Mouse (Mus musculus) hindbrain, embryonic 11.5 days (tissue): ENCODE results near the gene Ankrd27. TPM values are rescaled to one million over a fixed set of nuclear protein-coding genes. Genes with fewer than 3 reads are reported as not detected.

Experiments used
- ATAC-seq: fragments of 200-750 bp; cut with Nextera tagmentation; 2 replicates; pipeline ENCODE4 v1.8.0; 2017; ENCODE audit warnings: mild to moderate bottlenecking, moderate TSS enrichment, moderate library complexity; ENCODE audit not compliant: low FRiP score
- DNase-seq: peaks from one replicate; pipeline ENCODE4 v3.0.0-alpha.2; 2015; ENCODE audit warnings: low spot score
- H3K27ac ChIP-seq: fragments of 300-500 bp; sonication (generic); 2 replicates; pipeline ENCODE4 v1.5.1; 2014; ENCODE audit warnings: mild to moderate bottlenecking, low read depth, low read length
- H3K27me3 ChIP-seq: fragments of 300-500 bp; sonication (generic); 2 replicates; pipeline ENCODE4 v1.6.1; 2014; ENCODE audit warnings: mild to moderate bottlenecking, low read length, moderate library complexity, mixed read lengths; ENCODE audit not compliant: control insufficient read depth, insufficient read depth
- H3K36me3 ChIP-seq: fragments of 300-500 bp; sonication (generic); 2 replicates; pipeline ENCODE4 v1.6.1; 2014; ENCODE audit warnings: mild to moderate bottlenecking, low read length, moderate library complexity, mixed read lengths; ENCODE audit not compliant: control insufficient read depth, insufficient read depth
- H3K4me1 ChIP-seq: fragments of 300-500 bp; sonication (generic); replicated peaks from 2 replicates; pipeline ENCODE4 v1.6.1; 2014; ENCODE audit warnings: low read length, mixed read lengths; ENCODE audit not compliant: control insufficient read depth, insufficient read depth
- H3K4me2 ChIP-seq: fragments of 300-500 bp; sonication (generic); replicated peaks from 2 replicates; pipeline ENCODE4 v1.6.1; 2014; ENCODE audit warnings: mild to moderate bottlenecking, low read depth, low read length
- H3K4me3 ChIP-seq: fragments of 300-500 bp; sonication (generic); 2 replicates; pipeline ENCODE4 v1.5.1; 2014; ENCODE audit warnings: low read depth, low read length
- H3K9ac ChIP-seq: fragments of 300-500 bp; sonication (generic); 2 replicates; pipeline ENCODE4 v1.6.1; 2014; ENCODE audit warnings: low read depth, low read length
- H3K9me3 ChIP-seq: fragments of 300-500 bp; sonication (generic); 2 replicates; pipeline ENCODE4 v1.6.1; 2016; ENCODE audit warnings: low read length; ENCODE audit not compliant: control insufficient read depth
- WGBS: fragments of 180-500 bp; shearing (Covaris S2); extraction: QIAGEN DNeasy Blood & Tissue Kit; methylation state at CpG from one replicate; pipeline ENCODE4 v1.1.7; 2014; 5-methylcytosine and 5-hydroxymethylcytosine counted together
- polyA plus RNA-seq: library from polyadenylated mRNA; unstranded; fragments of >200 nt; fragmentation: Nextera tagmentation; extraction: Ambion mirVana; gene quantifications from 2 replicates; pipeline ENCODE4 v1.2.1, GENCODE M21; 2014

The Ankrd27 gene
- polyA plus RNA-seq, 1 experiment from 2014 or later: 24.3 TPM

DNA sequence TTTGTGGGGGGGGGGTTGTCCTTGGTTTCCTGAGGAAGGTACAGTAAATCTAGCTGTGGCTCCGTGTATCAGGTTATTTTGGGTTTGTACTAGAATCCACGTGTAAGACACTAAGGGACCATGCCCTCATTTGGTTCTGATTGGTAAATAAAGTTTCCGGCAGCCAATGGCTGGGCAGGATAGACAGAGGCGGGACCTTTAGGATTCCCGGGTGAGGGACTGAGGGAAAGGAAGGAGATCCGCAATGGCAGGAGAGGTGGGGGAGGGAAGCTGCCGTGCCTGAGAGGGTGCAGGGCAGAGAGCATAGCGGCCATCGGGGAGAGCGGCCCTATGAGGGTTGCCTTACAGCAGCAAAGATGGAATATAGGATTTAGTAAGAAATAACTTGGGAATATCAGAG is 101.2 kb downstream of the Ankrd27 start:
- Histone ChIP-seq H3K27ac (no peak overlapping the region), H3K4me3 (no peak overlapping the region), H3K4me2 (0 out of 2 replicates have a peak overlapping the region, but pooled peaks have one; percentile 7), H3K4me1 (peaks cover 2% of the 10 kb centered on the region; the same call in 1 of the 2 replicates), H3K9ac (no peak overlapping the region), H3K36me3 (no peaks in the 10 kb centered on the region), H3K27me3 (no peaks in the 10 kb centered on the region), H3K9me3 (no peaks in the 10 kb centered on the region)
- no peak for ATAC-seq
- 21% methylated on average over 10 of the region's 10 CpGs for WGBS
- DNase-seq: peak; percentile 30

GRCm38 (mm10) chr7:35688276-35688675 is 102.2 kb downstream of the Ankrd27 start:
- ATAC-seq: no peak
- Histone ChIP-seq H3K4me2 (no peak overlapping the region), H3K36me3 (no peaks in the 10 kb centered on the region), H3K27ac (no peak overlapping the region), H3K4me3 (no peak overlapping the region), H3K9ac (no peak overlapping the region), H3K4me1 (peaks cover 2% of the 10 kb centered on the region; the same call in 1 of the 2 replicates), H3K9me3 (no peaks in the 10 kb centered on the region), H3K27me3 (no peaks in the 10 kb centered on the region)
- WGBS: 57% methylated on average over 9 of the region's 9 CpGs
- no peak for DNase-seq

Other genes starting within 250 kb of the Ankrd27 start
- 23.6 and 24.8 TPM in 2 replicates for gene Faap24, start 189.4 kb upstream of the Ankrd27 start, polyA plus RNA-seq
- gene Cep89, start 189.2 kb upstream of the Ankrd27 start, polyA plus RNA-seq: 35.2 and 41.7 TPM in 2 replicates
- 0.17 TPM in 1 of 2 replicates, not detected in the other for gene Slc7a9, start 137.4 kb upstream of the Ankrd27 start, polyA plus RNA-seq
- gene Tdrd12, start 48.5 kb upstream of the Ankrd27 start, polyA plus RNA-seq: 0.32 and 0.36 TPM in 2 replicates
- gene Nudt19, start 29.9 kb upstream of the Ankrd27 start, polyA plus RNA-seq: 41.4 and 44.6 TPM in 2 replicates
- 0.03 and 0.24 TPM in 2 replicates for gene Rgs9bp, start 662 bp upstream of the Ankrd27 start, polyA plus RNA-seq
- 306 and 325 TPM in 2 replicates for gene Pdcd5, start 61.3 kb downstream of the Ankrd27 start, polyA plus RNA-seq
- gene Dpy19l3, start 168.2 kb downstream of the Ankrd27 start, polyA plus RNA-seq: 29.4 and 33.5 TPM in 2 replicates
- 16.2 and 21.4 TPM in 2 replicates for gene Zfp507, start 216.8 kb downstream of the Ankrd27 start, polyA plus RNA-seq